Mouse (Mus musculus): Measurements from ENCODE around the gene Kdm2b.

GRCm38 (mm10) chr5:122935810-122936209 lies 53.8 kb downstream of the Kdm2b start:
- TF ChIP-seq POLR2A (IDR thresholded peaks at IDR 0.05; ENCODE audit: borderline replicate concordance, extremely low read depth, insufficient read depth, insufficient read length, poor library complexity, severe bottlenecking) (no peak), CTCF (IDR thresholded peaks at IDR 0.05; ENCODE audit: borderline replicate concordance, extremely low read depth, insufficient read depth, insufficient read length) (no peak)
